Mouse (Mus musculus) small intestine, adult 2 months (tissue): ENCODE data around the gene Mafk. TPM values are rescaled to one million over a fixed set of nuclear protein-coding genes. Genes with fewer than 3 reads are reported as not detected.

Source experiments
- H3K27ac ChIP-seq: fragments of 200-500 bp; 2 replicates; pipeline ENCODE4 v1.5.1; 2012; ENCODE audit warnings: low read depth, low read length, control low read depth, inconsistent platforms; ENCODE audit not compliant: insufficient read depth
- H3K27me3 ChIP-seq: fragments of 200-500 bp; 2 replicates; pipeline ENCODE4 v1.6.1; 2012; ENCODE audit warnings: mild to moderate bottlenecking, moderate library complexity, low read length, inconsistent platforms; ENCODE audit not compliant: control insufficient read depth, insufficient read depth
- H3K36me3 ChIP-seq: fragments of 200-500 bp; 2 replicates; pipeline ENCODE4 v1.6.1; 2012; ENCODE audit warnings: mild to moderate bottlenecking, low read length, control low read depth, inconsistent platforms; ENCODE audit not compliant: control insufficient read depth, insufficient read depth
- H3K4me1 ChIP-seq: fragments of 200-500 bp; 2 replicates; pipeline ENCODE4 v1.6.1; 2012; ENCODE audit warnings: low read length, inconsistent platforms, mixed read lengths; ENCODE audit not compliant: control insufficient read depth, insufficient read depth, insufficient read length
- H3K4me3 ChIP-seq: fragments of 200-500 bp; 2 replicates; pipeline ENCODE4 v1.5.1; 2012; ENCODE audit warnings: low read depth, mild to moderate bottlenecking, control low read depth, inconsistent platforms, low read length, moderate library complexity
- CTCF ChIP-seq: fragments of 200-500 bp; IDR thresholded peaks from 2 replicates; pipeline ENCODE4 v1.5.1; 2012; ENCODE audit warnings: low read depth, mild to moderate bottlenecking, control low read depth, inconsistent platforms, low read length, moderate library complexity, mixed read lengths; ENCODE audit not compliant: insufficient replicate concordance, insufficient read length; ENCODE audit errors: extremely low read depth
- POLR2A ChIP-seq: fragments of 200-500 bp; IDR thresholded peaks from 2 replicates; pipeline ENCODE4 v1.6.1; 2012; ENCODE audit warnings: low read depth, mild to moderate bottlenecking, control low read depth, inconsistent platforms, low read length, moderate library complexity
- WGBS: fragments of 180-500 bp; shearing (Covaris S2); methylation state at CpG from one replicate; pipeline ENCODE4 v1.1.7; 2018; 5-methylcytosine and 5-hydroxymethylcytosine counted together
- polyA plus RNA-seq: library from polyadenylated mRNA; depleted of rRNA; stranded (reverse); fragments of >200 nt; gene quantifications from 2 replicates; pipeline ENCODE4 v1.2.3, GENCODE M21; 2012

Gene Mafk
- polyA plus RNA-seq, 1 experiment, result 70.9 TPM

DNA sequence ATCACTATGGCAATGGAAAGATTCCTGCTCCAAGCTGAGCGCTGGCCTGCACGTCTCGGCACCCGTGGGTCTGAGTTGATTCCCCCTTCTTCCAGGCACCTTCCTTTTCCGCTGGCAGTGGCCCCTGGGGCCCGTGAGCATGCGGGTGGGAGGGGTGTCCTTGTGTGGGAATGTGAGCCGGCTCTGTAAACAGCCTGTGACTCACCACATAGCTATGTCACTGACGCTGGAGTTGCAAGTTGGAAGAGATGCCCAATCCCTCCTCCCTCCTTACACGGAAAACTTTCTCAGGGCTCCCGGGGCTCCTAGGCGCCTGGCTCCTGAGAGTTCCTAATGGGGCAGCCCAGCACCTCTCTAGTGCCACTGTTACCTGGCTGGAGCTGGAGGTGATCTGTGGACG, 5.6 kb downstream of the Mafk start:
- TF ChIP-seq CTCF (no peak), POLR2A (no peak)
- Histone ChIP-seq H3K4me3 (peak overlapping the region; percentile 40), H3K27ac (peak overlapping the region; percentile 93), H3K4me1 (peaks cover 47% of the 10 kb centered on the region), H3K36me3 (peaks cover 29% of the 10 kb centered on the region), H3K27me3 (no peaks in the 10 kb centered on the region)
- 16% methylated on average over 13 of the region's 13 CpGs for WGBS

DNA sequence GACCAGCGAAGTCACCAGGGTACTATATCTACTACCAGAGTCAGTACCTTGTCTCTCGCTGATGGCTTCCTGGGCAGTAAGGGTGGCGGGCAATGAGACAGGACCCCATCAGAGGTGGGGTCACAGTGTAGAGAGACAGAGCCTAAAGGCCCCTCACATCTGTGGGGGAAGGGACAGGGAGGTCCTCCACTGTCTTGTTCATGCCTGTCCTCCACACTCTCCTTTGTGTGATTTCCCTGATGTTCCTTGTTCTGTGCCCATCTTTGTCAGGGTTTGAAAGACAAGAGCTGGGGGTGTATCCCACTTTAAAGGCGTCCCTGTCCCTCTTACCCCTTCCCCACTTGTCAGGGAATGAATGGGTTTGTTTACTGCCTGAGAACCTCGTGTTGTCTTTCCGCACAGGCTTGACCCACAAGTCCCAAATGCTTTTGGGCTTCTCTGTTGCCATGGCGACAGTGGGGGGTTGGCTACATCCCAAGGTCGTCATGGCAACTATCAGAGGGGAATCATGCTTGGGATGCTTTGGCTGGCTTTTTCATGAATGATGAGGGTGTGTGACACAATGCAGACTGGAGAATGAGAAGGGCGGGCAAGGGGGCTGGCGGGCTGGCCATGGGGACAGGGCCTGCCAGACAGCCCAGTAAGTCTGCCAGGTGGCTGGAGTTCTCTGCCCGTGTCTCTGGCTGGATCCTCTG, 6.3 kb downstream of the Mafk start:
- peak overlapping the region; percentile 40 for H3K4me3 ChIP-seq
- 66% methylated on average over 11 of the region's 11 CpGs for WGBS
- H3K36me3 ChIP-seq, result peaks cover 36% of the 10 kb centered on the region
- H3K27me3 ChIP-seq, result no peaks in the 10 kb centered on the region
- no peak for TF ChIP-seq CTCF
- TF ChIP-seq POLR2A, result no peak
- peak overlapping the region; percentile 93 for H3K27ac ChIP-seq
- peaks cover 44% of the 10 kb centered on the region for H3K4me1 ChIP-seq

DNA sequence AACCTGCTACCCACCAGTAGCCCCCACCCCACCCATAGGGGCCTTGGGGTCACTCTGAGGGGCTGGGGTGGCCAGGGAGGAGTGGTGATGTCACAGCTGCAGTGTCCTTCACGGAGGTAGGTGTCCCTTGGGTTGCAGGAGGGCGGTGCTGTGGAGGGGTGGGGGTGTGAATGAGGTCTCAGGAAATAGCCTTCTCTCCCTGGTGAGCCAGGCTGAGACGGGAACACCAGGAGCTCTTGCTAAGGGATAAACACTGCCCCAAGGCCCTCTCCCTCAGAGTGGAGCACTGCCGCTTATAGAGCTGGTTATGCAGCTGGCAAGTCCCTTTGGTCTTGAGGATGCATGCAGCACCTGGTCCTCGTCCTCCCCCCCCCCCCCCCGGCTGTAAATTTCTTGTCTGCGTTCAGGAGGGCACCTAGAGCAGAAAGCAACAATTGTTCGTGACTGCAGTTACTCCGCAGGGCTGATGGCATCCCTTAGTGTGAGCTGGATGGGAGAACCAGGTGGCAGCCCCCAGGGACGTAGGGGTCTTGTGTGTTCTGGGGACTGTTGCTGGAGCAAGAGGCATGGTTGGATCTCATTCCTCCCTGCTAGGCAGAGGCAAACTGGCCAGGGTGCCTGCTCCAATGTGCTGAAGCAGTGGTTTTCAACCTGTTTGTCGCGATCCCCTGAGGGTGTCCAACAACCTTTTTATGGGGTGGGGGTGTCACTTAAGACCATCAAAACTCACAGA, 7.0 kb downstream of the Mafk start:
- Histone ChIP-seq H3K27me3 (no peaks in the 10 kb centered on the region), H3K4me3 (no peak overlapping the region), H3K36me3 (peaks cover 37% of the 10 kb centered on the region), H3K27ac (peak overlapping the region; percentile 15; the same call in 1 of the 2 replicates), H3K4me1 (peaks cover 42% of the 10 kb centered on the region)
- 73% methylated on average over 12 of the region's 12 CpGs for WGBS
- TF ChIP-seq CTCF (no peak), POLR2A (no peak)

DNA sequence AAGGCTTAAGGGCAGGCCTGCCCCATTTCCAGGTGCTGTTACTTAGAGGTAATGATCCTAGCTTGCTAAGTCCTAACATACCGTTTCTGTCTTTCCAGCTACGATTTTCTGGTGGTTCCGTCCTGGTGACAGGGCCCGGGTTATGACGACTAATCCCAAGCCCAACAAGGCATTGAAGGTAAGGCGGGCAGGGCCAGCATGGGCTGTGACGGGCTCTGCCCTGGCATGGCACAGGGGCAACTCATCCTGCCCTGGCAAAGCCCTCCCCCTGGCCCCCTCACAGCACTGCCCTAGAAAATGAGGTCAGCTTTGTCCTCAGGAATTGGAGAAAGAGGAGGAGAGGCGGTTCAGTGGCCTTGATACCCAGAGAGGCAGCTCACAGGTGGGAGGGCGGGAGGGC, 7.7 kb downstream of the Mafk start:
- H3K36me3 ChIP-seq, result peaks cover 37% of the 10 kb centered on the region
- H3K27me3 ChIP-seq, result no peaks in the 10 kb centered on the region
- H3K4me1 ChIP-seq, result peaks cover 44% of the 10 kb centered on the region
- 92% methylated on average over 9 of the region's 9 CpGs for WGBS
- no peak overlapping the region for H3K27ac ChIP-seq
- no peak for TF ChIP-seq CTCF
- no peak for TF ChIP-seq POLR2A
- no peak overlapping the region for H3K4me3 ChIP-seq

DNA sequence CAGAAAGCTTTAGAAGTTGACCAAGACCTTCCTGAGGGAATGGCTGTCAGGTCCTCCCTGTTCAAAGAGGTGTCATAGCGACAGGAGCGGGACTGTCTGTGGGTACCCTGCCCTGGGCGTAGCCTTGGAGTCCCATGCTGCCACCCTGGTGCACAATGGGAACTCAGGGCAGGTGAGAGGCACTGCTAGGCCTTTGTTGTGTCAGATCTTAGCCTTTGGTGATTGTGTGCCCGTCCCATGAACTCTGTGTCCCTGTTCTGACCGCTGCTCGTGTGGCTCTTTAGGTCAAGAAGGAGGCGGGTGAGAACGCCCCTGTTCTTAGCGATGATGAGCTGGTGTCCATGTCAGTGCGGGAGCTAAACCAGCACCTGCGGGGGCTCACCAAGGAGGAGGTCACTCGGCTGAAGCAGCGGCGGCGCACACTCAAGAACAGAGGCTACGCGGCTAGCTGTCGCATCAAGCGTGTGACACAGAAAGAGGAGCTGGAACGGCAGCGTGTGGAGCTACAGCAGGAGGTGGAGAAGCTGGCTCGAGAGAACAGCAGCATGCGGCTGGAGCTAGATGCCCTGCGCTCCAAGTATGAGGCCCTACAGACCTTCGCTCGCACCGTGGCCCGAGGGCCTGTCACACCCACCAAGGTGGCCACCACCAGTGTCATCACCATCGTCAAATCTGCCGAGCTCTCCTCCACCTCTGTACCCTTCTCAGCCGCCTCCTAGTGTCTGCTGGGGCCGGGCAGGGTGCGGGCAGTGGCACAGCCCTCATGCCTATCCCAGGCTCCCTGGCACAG, 8.7 kb downstream of the Mafk start:
- peaks cover 37% of the 10 kb centered on the region for H3K36me3 ChIP-seq
- H3K27ac ChIP-seq, result no peak overlapping the region
- 92% methylated on average over 33 of the region's 33 CpGs for WGBS
- TF ChIP-seq POLR2A (no peak), CTCF (no peak)
- H3K27me3 ChIP-seq, result no peaks in the 10 kb centered on the region
- H3K4me1 ChIP-seq, result peaks cover 42% of the 10 kb centered on the region
- no peak overlapping the region for H3K4me3 ChIP-seq

DNA sequence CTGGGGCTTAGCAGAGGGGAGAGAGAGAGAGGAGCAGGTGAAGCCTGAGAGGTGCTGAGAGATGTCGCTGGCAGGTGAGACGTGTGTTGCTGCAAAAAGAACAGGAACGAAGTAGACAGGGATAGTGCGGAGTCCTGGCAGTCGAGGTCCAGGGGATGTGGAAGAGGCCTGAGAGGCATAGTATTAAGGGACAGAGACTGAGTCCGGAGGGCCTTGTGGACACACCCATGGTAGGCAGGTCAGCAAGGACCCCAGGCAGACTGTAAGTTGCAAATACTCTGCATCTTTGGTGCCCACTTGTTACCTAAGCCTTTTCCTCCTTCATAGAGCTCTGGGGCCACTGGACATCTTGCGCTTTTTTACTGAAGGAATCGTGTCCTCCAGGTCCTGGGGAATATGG, 9.9 kb downstream of the Mafk start:
- 93% methylated on average over 8 of the region's 8 CpGs for WGBS
- H3K4me1 ChIP-seq, result peaks cover 37% of the 10 kb centered on the region
- H3K4me3 ChIP-seq, result no peak overlapping the region
- H3K27ac ChIP-seq, result no peak overlapping the region
- peaks cover 49% of the 10 kb centered on the region for H3K36me3 ChIP-seq
- TF ChIP-seq CTCF, result no peak
- TF ChIP-seq POLR2A, result no peak
- no peaks in the 10 kb centered on the region for H3K27me3 ChIP-seq

DNA sequence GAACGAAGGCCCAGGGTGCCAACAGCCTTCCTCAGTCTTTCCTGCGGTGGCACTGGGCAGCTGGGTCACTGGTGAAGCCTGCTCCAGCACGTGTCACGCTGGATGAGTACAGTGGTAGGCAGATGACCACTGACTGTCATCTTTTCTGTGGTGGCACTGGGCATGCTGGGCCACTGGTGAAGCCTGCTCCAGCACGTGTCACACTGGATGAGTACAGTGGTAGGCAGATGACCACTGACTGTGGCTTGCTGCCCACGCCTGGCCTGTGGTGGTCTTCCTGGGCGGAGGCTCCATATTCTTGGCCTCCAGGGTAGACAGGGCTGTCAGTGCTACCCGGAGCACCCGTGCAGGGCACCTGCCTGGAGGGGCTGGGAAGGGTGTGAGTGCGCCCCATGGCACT, 10.6 kb downstream of the Mafk start:
- TF ChIP-seq CTCF (no peak), POLR2A (no peak)
- 89% methylated on average over 10 of the region's 10 CpGs for WGBS

More for the DNA sequence above, 10.6 kb downstream of the Mafk start:
- Histone ChIP-seq H3K36me3 (peaks cover 55% of the 10 kb centered on the region), H3K27me3 (no peaks in the 10 kb centered on the region), H3K4me1 (peaks cover 32% of the 10 kb centered on the region), H3K27ac (no peak overlapping the region), H3K4me3 (no peak overlapping the region)
